Mouse (Mus musculus): ENCODE data around the gene Grik3. TPM values are rescaled to one million over a fixed set of nuclear protein-coding genes. Genes with fewer than 3 reads are reported as not detected.

The Grik3 gene
- polyA plus RNA-seq, 1 experiment from 2014 or later = 8.0 TPM

DNA sequence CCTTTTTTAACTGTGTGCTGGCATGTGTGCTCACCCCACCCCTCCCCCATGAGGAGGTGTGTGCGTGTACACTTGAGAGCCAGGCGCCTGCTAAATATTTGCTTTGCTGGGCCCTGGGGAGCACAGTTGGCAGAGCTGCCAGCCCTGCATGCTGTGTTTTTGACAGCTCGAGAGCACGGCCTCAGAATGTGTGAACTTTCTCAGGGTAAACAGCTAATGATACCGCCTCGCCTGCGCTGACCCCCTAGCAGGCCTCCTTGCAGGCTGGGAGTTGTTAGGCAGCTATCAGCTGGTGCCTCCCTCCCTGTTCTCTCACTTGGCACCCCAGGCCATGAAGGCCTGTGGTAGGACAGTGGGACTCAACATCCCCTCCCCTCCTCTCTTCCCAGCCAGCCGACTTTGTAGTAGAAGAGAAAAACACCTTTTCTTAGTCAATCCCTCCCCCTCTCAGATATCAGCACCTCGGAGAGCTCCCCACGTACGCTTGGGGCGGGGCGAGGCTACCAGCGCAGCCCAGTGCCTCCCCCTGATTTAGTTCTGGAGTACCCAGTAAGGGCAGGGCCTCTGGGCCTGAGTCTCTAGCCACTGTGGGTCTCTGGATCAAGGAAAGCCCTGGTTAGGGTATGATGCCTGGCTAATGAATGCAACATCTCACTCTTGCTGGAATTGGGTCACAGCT lies 99.9 kb downstream of the Grik3 start:
- Histone ChIP-seq H3K27me3 (replicated peaks; ENCODE audit: control insufficient read depth, insufficient read depth, low read length) (peaks cover 24% of the 10 kb centered on the region), H3K9me3 (ENCODE audit: control insufficient read depth, low read length) (no peaks in the 10 kb centered on the region), H3K4me2 (ENCODE audit: low read length) (no peak overlapping the region), H3K36me3 (ENCODE audit: control insufficient read depth, insufficient read depth) (no peaks in the 10 kb centered on the region), H3K27ac (ENCODE audit: low read length) (no peak overlapping the region), H3K4me3 (replicated peaks; ENCODE audit: low read length) (no peak overlapping the region), H3K9ac (replicated peaks; ENCODE audit: low read depth, low read length) (no peak overlapping the region), H3K4me1 (replicated peaks; ENCODE audit: control insufficient read depth, insufficient read depth, low read length) (peaks cover 35% of the 10 kb centered on the region)
- 8% methylated on average over 14 of the region's 14 CpGs for WGBS
- peak; percentile 65 for ATAC-seq

GRCm38 (mm10) chr4:125592663-125593062 lies 102.2 kb downstream of the Grik3 start:
- Histone ChIP-seq H3K27me3 (replicated peaks; ENCODE audit: control insufficient read depth, insufficient read depth, low read length) (peaks cover 14% of the 10 kb centered on the region; the same call in 1 of the 2 replicates), H3K9ac (replicated peaks; ENCODE audit: low read depth, low read length) (no peak overlapping the region), H3K4me3 (replicated peaks; ENCODE audit: low read length) (no peak overlapping the region), H3K4me2 (ENCODE audit: low read length) (no peak overlapping the region), H3K4me1 (replicated peaks; ENCODE audit: control insufficient read depth, insufficient read depth, low read length) (peaks cover 39% of the 10 kb centered on the region), H3K36me3 (ENCODE audit: control insufficient read depth, insufficient read depth) (no peaks in the 10 kb centered on the region), H3K9me3 (ENCODE audit: control insufficient read depth, low read length) (no peaks in the 10 kb centered on the region), H3K27ac (ENCODE audit: low read length) (no peak overlapping the region)
- ATAC-seq = no peak
- WGBS = 47% methylated on average over 4 of the region's 4 CpGs

DNA sequence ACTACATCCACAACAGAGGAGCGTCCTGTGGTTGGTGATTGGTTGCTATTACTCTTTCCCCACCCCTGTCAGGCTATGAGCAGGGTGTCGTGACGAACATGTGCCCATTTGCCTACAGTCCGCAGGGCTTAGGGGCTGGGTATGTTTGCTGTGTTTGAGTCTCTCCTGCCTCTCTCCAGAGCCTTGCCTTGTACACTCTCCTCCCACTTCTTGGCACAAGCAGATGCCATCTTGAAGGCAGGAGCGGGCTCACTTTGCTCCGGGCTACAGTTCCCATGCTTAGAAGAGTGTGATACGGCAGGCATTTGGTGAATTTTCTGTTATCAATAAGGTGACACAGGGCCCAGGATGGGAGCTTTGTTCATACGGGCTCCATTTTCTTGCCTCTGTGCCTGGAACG lies 104.5 kb downstream of the Grik3 start:
- Histone ChIP-seq H3K4me1 (replicated peaks; ENCODE audit: control insufficient read depth, insufficient read depth, low read length) (peaks cover 33% of the 10 kb centered on the region), H3K9me3 (ENCODE audit: control insufficient read depth, low read length) (no peaks in the 10 kb centered on the region), H3K36me3 (ENCODE audit: control insufficient read depth, insufficient read depth) (no peaks in the 10 kb centered on the region), H3K9ac (replicated peaks; ENCODE audit: low read depth, low read length) (no peak overlapping the region), H3K27me3 (replicated peaks; ENCODE audit: control insufficient read depth, insufficient read depth, low read length) (peaks cover 12% of the 10 kb centered on the region; the same call in 1 of the 2 replicates), H3K4me2 (ENCODE audit: low read length) (no peak overlapping the region), H3K27ac (ENCODE audit: low read length) (no peak overlapping the region), H3K4me3 (replicated peaks; ENCODE audit: low read length) (no peak overlapping the region)
- 75% methylated on average over 9 of the region's 9 CpGs for WGBS
- no peak for ATAC-seq

DNA sequence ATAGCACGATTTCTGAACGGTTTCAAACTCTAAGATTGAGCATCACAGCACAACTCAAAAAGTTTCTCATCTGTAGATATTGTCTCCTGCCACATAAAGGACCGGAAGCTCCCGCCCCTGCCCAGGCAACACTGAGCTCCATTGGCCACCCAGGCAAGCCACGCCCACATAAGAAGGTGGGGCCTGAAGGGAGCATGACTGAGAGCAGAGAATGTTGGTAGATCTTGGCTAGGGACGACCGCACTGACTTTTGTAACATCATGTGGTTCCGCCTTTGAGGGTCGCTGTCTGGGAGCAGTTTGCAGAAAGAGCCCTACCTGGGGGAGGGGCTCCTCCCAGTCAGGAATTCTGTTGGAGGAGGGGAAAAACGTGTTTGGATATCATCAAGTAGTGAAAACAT lies 108.2 kb downstream of the Grik3 start:
- no peak for ATAC-seq
- Histone ChIP-seq H3K36me3 (ENCODE audit: control insufficient read depth, insufficient read depth) (no peaks in the 10 kb centered on the region), H3K4me3 (replicated peaks; ENCODE audit: low read length) (no peak overlapping the region), H3K27me3 (replicated peaks; ENCODE audit: control insufficient read depth, insufficient read depth, low read length) (peaks cover 9% of the 10 kb centered on the region; the same call in 1 of the 2 replicates), H3K4me2 (ENCODE audit: low read length) (no peak overlapping the region), H3K9ac (replicated peaks; ENCODE audit: low read depth, low read length) (no peak overlapping the region), H3K27ac (ENCODE audit: low read length) (no peak overlapping the region), H3K9me3 (ENCODE audit: control insufficient read depth, low read length) (no peaks in the 10 kb centered on the region), H3K4me1 (replicated peaks; ENCODE audit: control insufficient read depth, insufficient read depth, low read length) (peaks cover 26% of the 10 kb centered on the region)
- WGBS = 47% methylated on average over 10 of the region's 10 CpGs

GRCm38 (mm10) chr4:125599510-125600005 lies 109.1 kb downstream of the Grik3 start:
- Histone ChIP-seq H3K9me3 (ENCODE audit: control insufficient read depth, low read length) (no peaks in the 10 kb centered on the region), H3K4me3 (replicated peaks; ENCODE audit: low read length) (no peak overlapping the region), H3K4me2 (ENCODE audit: low read length) (no peak overlapping the region), H3K27me3 (replicated peaks; ENCODE audit: control insufficient read depth, insufficient read depth, low read length) (peaks cover 6% of the 10 kb centered on the region; the same call in 1 of the 2 replicates), H3K9ac (replicated peaks; ENCODE audit: low read depth, low read length) (no peak overlapping the region), H3K27ac (ENCODE audit: low read length) (no peak overlapping the region), H3K4me1 (replicated peaks; ENCODE audit: control insufficient read depth, insufficient read depth, low read length) (peaks cover 28% of the 10 kb centered on the region), H3K36me3 (ENCODE audit: control insufficient read depth, insufficient read depth) (no peaks in the 10 kb centered on the region)
- no peak for ATAC-seq
- WGBS = 56% methylated on average over 3 of the region's 3 CpGs

DNA sequence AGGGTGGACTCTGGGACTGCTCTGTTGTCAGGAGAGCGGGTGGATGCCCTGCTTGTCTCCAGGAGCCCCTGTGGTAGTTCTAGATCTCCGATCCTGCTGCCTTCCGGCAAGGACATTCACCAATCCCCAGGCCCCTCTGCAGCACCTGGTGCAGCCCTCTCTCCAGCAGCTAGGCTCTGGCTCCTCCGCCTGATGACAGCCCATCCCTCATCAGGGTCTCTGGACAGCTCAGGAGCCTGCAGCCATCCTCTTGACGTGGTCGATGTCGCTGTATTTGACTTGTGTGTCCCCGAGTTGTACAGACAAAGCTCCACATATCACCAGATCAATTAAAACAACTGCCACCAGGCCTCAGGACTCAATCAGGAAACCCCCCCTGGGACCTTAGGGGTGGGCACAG lies 110.1 kb downstream of the Grik3 start:
- H3K36me3 ChIP-seq (ENCODE audit: control insufficient read depth, insufficient read depth) = no peaks in the 10 kb centered on the region
- H3K9ac ChIP-seq (replicated peaks; ENCODE audit: low read depth, low read length) = no peak overlapping the region
- ATAC-seq = no peak
- WGBS = 78% methylated on average over 8 of the region's 8 CpGs
- H3K27me3 ChIP-seq (replicated peaks; ENCODE audit: control insufficient read depth, insufficient read depth, low read length) = peaks cover 6% of the 10 kb centered on the region; the same call in 1 of the 2 replicates
- no peak overlapping the region for H3K4me2 ChIP-seq (ENCODE audit: low read length)
- no peaks in the 10 kb centered on the region for H3K9me3 ChIP-seq (ENCODE audit: control insufficient read depth, low read length)
- H3K4me3 ChIP-seq (replicated peaks; ENCODE audit: low read length) = no peak overlapping the region
- H3K4me1 ChIP-seq (replicated peaks; ENCODE audit: control insufficient read depth, insufficient read depth, low read length) = peaks cover 24% of the 10 kb centered on the region
- H3K27ac ChIP-seq (ENCODE audit: low read length) = no peak overlapping the region

DNA sequence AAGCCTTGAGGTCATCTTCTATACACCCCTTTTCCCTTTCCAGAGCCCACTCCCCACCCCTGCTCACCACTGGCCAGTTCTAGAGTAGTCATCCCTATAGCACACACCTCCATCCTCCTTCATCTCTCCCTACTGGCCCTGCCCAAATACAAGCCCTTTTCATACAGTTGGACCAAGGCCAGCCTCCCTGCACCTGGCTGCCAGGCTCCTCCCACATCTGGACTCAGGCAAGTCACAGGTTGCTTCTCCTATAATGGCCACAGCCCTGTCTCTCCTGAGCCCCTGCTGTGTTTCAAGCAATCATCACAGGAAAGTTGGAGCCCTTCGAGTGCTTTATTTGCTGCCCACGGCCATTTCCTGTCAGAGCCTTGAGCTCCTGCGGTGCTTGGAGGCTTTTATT lies 110.8 kb downstream of the Grik3 start:
- peaks cover 6% of the 10 kb centered on the region; the same call in 1 of the 2 replicates for H3K27me3 ChIP-seq (replicated peaks; ENCODE audit: control insufficient read depth, insufficient read depth, low read length)
- no peak for ATAC-seq
- no peaks in the 10 kb centered on the region for H3K9me3 ChIP-seq (ENCODE audit: control insufficient read depth, low read length)
- H3K4me1 ChIP-seq (replicated peaks; ENCODE audit: control insufficient read depth, insufficient read depth, low read length) = peaks cover 20% of the 10 kb centered on the region
- no peak overlapping the region for H3K4me2 ChIP-seq (ENCODE audit: low read length)
- H3K27ac ChIP-seq (ENCODE audit: low read length) = no peak overlapping the region
- WGBS = 69% methylated on average over 3 of the region's 3 CpGs
- H3K9ac ChIP-seq (replicated peaks; ENCODE audit: low read depth, low read length) = no peak overlapping the region
- no peak overlapping the region for H3K4me3 ChIP-seq (replicated peaks; ENCODE audit: low read length)
- H3K36me3 ChIP-seq (ENCODE audit: control insufficient read depth, insufficient read depth) = no peaks in the 10 kb centered on the region

DNA sequence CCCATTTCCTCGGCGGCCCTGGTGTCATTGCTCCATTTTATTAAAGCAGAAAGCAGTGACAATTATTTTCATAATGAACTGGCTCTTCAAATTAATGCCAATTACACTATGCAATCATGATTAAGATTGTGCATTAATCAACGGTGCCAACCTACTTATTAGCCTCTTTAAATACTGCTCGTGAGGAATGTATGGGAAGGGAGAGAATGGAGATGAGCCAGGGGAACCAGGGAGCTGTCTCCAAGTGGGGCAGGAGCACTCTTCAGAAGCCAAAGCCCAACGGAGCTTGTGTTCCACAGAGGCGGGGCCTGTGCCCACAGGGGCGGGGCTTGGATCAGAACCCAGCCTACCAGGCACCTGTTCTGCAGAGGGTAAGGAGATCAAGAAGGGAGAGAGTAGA lies 114.0 kb downstream of the Grik3 start:
- Histone ChIP-seq H3K9ac (replicated peaks; ENCODE audit: low read depth, low read length) (no peak overlapping the region), H3K36me3 (ENCODE audit: control insufficient read depth, insufficient read depth) (no peaks in the 10 kb centered on the region), H3K4me1 (replicated peaks; ENCODE audit: control insufficient read depth, insufficient read depth, low read length) (peaks cover 4% of the 10 kb centered on the region), H3K9me3 (ENCODE audit: control insufficient read depth, low read length) (no peaks in the 10 kb centered on the region), H3K4me2 (ENCODE audit: low read length) (no peak overlapping the region), H3K27ac (ENCODE audit: low read length) (no peak overlapping the region), H3K27me3 (replicated peaks; ENCODE audit: control insufficient read depth, insufficient read depth, low read length) (no peaks in the 10 kb centered on the region), H3K4me3 (replicated peaks; ENCODE audit: low read length) (no peak overlapping the region)
- WGBS = 21% methylated on average over 7 of the region's 7 CpGs
- peak; percentile 61; the same call in 1 of the 2 replicates for ATAC-seq

GRCm38 (mm10) chr4:125606147-125606546 lies 115.6 kb downstream of the Grik3 start:
- Histone ChIP-seq H3K27ac (ENCODE audit: low read length) (no peak overlapping the region), H3K4me3 (replicated peaks; ENCODE audit: low read length) (no peak overlapping the region), H3K27me3 (replicated peaks; ENCODE audit: control insufficient read depth, insufficient read depth, low read length) (no peaks in the 10 kb centered on the region), H3K4me2 (ENCODE audit: low read length) (no peak overlapping the region), H3K9ac (replicated peaks; ENCODE audit: low read depth, low read length) (no peak overlapping the region), H3K4me1 (replicated peaks; ENCODE audit: control insufficient read depth, insufficient read depth, low read length) (peaks cover 2% of the 10 kb centered on the region; the same call in 1 of the 2 replicates), H3K36me3 (ENCODE audit: control insufficient read depth, insufficient read depth) (no peaks in the 10 kb centered on the region), H3K9me3 (ENCODE audit: control insufficient read depth, low read length) (no peaks in the 10 kb centered on the region)
- ATAC-seq = no peak
- WGBS = 76% methylated on average over 6 of the region's 6 CpGs

Data from forebrain, embryonic 16.5 days (tissue).